Mouse (Mus musculus): Measurements from ENCODE around the gene Atxn1. TPM values are rescaled to one million over a fixed set of nuclear protein-coding genes. Genes with fewer than 3 reads are reported as not detected.

The Atxn1 gene
- total RNA-seq, 2 experiments from 2014 or later = 7.2 to 16.8 TPM

- ATAC-seq (replicated peaks; ENCODE audit: poor library complexity) = no peak
Observed at GRCm38 (mm10) chr13:45607946-45608345, 356.9 kb downstream of the Atxn1 start.

GRCm38 (mm10) chr13:45603636-45604035, 361.2 kb downstream of the Atxn1 start:
- ATAC-seq (replicated peaks; ENCODE audit: poor library complexity) = no peak

- ATAC-seq (replicated peaks; ENCODE audit: poor library complexity) = peak; percentile 52
Observed at GRCm38 (mm10) chr13:45600443-45600842, 364.4 kb downstream of the Atxn1 start.

GRCm38 (mm10) chr13:45599831-45600230, 365.0 kb downstream of the Atxn1 start:
- no peak for ATAC-seq (replicated peaks; ENCODE audit: poor library complexity)

- ATAC-seq (replicated peaks; ENCODE audit: poor library complexity) = no peak
Observed at GRCm38 (mm10) chr13:45595416-45595815, 369.4 kb downstream of the Atxn1 start.

- ATAC-seq (replicated peaks; ENCODE audit: poor library complexity) = no peak
Observed at GRCm38 (mm10) chr13:45593914-45594313, 370.9 kb downstream of the Atxn1 start.

GRCm38 (mm10) chr13:45590898-45591297, 373.9 kb downstream of the Atxn1 start:
- no peak for ATAC-seq (replicated peaks; ENCODE audit: poor library complexity)

- no peak for ATAC-seq (replicated peaks; ENCODE audit: poor library complexity)
Observed at GRCm38 (mm10) chr13:45583061-45583460, 381.7 kb downstream of the Atxn1 start.

- no peak for ATAC-seq (replicated peaks; ENCODE audit: poor library complexity)
Observed at GRCm38 (mm10) chr13:45582294-45582693, 382.5 kb downstream of the Atxn1 start.

- no peak for ATAC-seq (replicated peaks; ENCODE audit: poor library complexity)
Observed at GRCm38 (mm10) chr13:45579751-45580150, 385.1 kb downstream of the Atxn1 start.

GRCm38 (mm10) chr13:45577784-45578183, 387.0 kb downstream of the Atxn1 start:
- no peak for ATAC-seq (replicated peaks; ENCODE audit: poor library complexity)

- no peak for ATAC-seq (replicated peaks; ENCODE audit: poor library complexity)
Observed at GRCm38 (mm10) chr13:45577366-45577765, 387.4 kb downstream of the Atxn1 start.

- no peak for ATAC-seq (replicated peaks; ENCODE audit: poor library complexity)
Observed at GRCm38 (mm10) chr13:45576185-45576584, 388.6 kb downstream of the Atxn1 start.

GRCm38 (mm10) chr13:45572768-45573167, 392.0 kb downstream of the Atxn1 start:
- ATAC-seq (replicated peaks; ENCODE audit: poor library complexity) = peak; percentile 71

- ATAC-seq (replicated peaks; ENCODE audit: poor library complexity) = peak; percentile 98
Observed at GRCm38 (mm10) chr13:45571795-45572262, 393.0 kb downstream of the Atxn1 start.

- no peak for ATAC-seq (replicated peaks; ENCODE audit: poor library complexity)
Observed at GRCm38 (mm10) chr13:45569932-45570331, 394.9 kb downstream of the Atxn1 start.

- ATAC-seq (replicated peaks; ENCODE audit: poor library complexity) = no peak
Observed at GRCm38 (mm10) chr13:45564946-45565345, 399.9 kb downstream of the Atxn1 start.

- ATAC-seq (replicated peaks; ENCODE audit: poor library complexity) = no peak
Observed at GRCm38 (mm10) chr13:45562011-45562410, 402.8 kb downstream of the Atxn1 start.

GRCm38 (mm10) chr13:45560543-45560942, 404.3 kb downstream of the Atxn1 start:
- peak; percentile 57; the same call in 1 of the 2 replicates for ATAC-seq (replicated peaks; ENCODE audit: poor library complexity)

GRCm38 (mm10) chr13:45559258-45559657, 405.6 kb downstream of the Atxn1 start:
- no peak for ATAC-seq (replicated peaks; ENCODE audit: poor library complexity)

GRCm38 (mm10) chr13:45558367-45558766, 406.4 kb downstream of the Atxn1 start:
- ATAC-seq (replicated peaks; ENCODE audit: poor library complexity) = no peak

GRCm38 (mm10) chr13:45553674-45554073, 411.1 kb downstream of the Atxn1 start:
- ATAC-seq (replicated peaks; ENCODE audit: poor library complexity) = no peak

- no peak for ATAC-seq (replicated peaks; ENCODE audit: poor library complexity)
Observed at GRCm38 (mm10) chr13:45547549-45547948, 417.3 kb downstream of the Atxn1 start.

All from megakaryocyte progenitor cell, adult 5-6 weeks (primary cell).